Mouse (Mus musculus) adrenal gland (tissue): ENCODE results near the gene Use1.

Experiments used
- intact Hi-C: fragments of 180-260 bp; cut with DNase I; formaldehyde crosslinking; loops from one replicate; pipeline ENCODE4 v1.15.1; 2025

The Use1 gene

GRCm38 (mm10) chr8:71400826-71401225, 34.2 kb downstream of the Use1 start:
- intact Hi-C loops: no loop called here

GRCm38 (mm10) chr8:71401454-71401853, 34.8 kb downstream of the Use1 start:
- intact Hi-C loops: no loop called here

- intact Hi-C loops: no loop called here
Observed at GRCm38 (mm10) chr8:71402446-71402964, 35.9 kb downstream of the Use1 start.

- intact Hi-C loops: no loop called here
Observed at GRCm38 (mm10) chr8:71403107-71403885, 36.6 kb downstream of the Use1 start.

GRCm38 (mm10) chr8:71404011-71404410, 37.4 kb downstream of the Use1 start:
- intact Hi-C loops: no loop called here

- intact Hi-C loops: no loop called here
Observed at GRCm38 (mm10) chr8:71404951-71405351, 38.3 kb downstream of the Use1 start.

GRCm38 (mm10) chr8:71405401-71406098, 38.9 kb downstream of the Use1 start, which contains the start of gene Ankle1:
Ankle1 (plus strand) TSS chr8:71406010.
- intact Hi-C loops: loop anchor here (2.0 kb wide), 1 partner anchor 39 kb away; the partner anchor contains the start of gene Use1

GRCm38 (mm10) chr8:71406099-71407015, 39.7 kb downstream of the Use1 start:
- intact Hi-C loops: loop anchor here (2.0 kb wide), 1 partner anchor 40 kb away; the partner anchor contains the start of gene Use1

- intact Hi-C loops: loop anchor here (2.0 kb wide), 1 partner anchor 41 kb away; the partner anchor contains the start of gene Use1
Observed at GRCm38 (mm10) chr8:71407441-71407840, 40.8 kb downstream of the Use1 start.

- intact Hi-C loops: no loop called here
Observed at GRCm38 (mm10) chr8:71408231-71408630, 41.6 kb downstream of the Use1 start.

GRCm38 (mm10) chr8:71411535-71412273, 45.1 kb downstream of the Use1 start:
- intact Hi-C loops: no loop called here
